Mouse (Mus musculus) right cerebral cortex, postnatal 14 days (tissue): ENCODE measurements around the gene Cd300lg.
A peak's percentile ranks its signal among the peaks of the same experiment; 100 is the strongest.

ENCODE experiments used
- DNase-seq: peaks from one replicate; pipeline ENCODE4 v3.0.0; 2022

Cd300lg gene

GRCm38 (mm10) chr11:102026694-102027360 is 14.5 kb upstream of the Cd300lg start:
- peak; percentile 68 for DNase-seq

- no peak for DNase-seq
Observed at GRCm38 (mm10) chr11:102027361-102028017, 13.8 kb upstream of the Cd300lg start.

- DNase-seq, result no peak
Observed at GRCm38 (mm10) chr11:102028087-102028816, 13.1 kb upstream of the Cd300lg start, which contains the start of gene Mpp3. Mpp3 (minus strand) TSS chr11:102028461.

GRCm38 (mm10) chr11:102029304-102029703 is 12.0 kb upstream of the Cd300lg start:
- DNase-seq, result no peak

GRCm38 (mm10) chr11:102029966-102030365 is 11.3 kb upstream of the Cd300lg start:
- no peak for DNase-seq

- peak; percentile 38 for DNase-seq
Observed at GRCm38 (mm10) chr11:102031149-102031548, 10.2 kb upstream of the Cd300lg start.

- DNase-seq, result no peak
Observed at GRCm38 (mm10) chr11:102033055-102033591, 8.2 kb upstream of the Cd300lg start.

- DNase-seq, result no peak
Observed at GRCm38 (mm10) chr11:102034887-102035286, 6.4 kb upstream of the Cd300lg start.

GRCm38 (mm10) chr11:102035456-102035960 is 5.8 kb upstream of the Cd300lg start:
- no peak for DNase-seq

- DNase-seq, result no peak
Observed at GRCm38 (mm10) chr11:102036336-102036735, 5.0 kb upstream of the Cd300lg start.

- DNase-seq, result no peak
Observed at GRCm38 (mm10) chr11:102037789-102038188, 3.5 kb upstream of the Cd300lg start.

- no peak for DNase-seq
Observed at GRCm38 (mm10) chr11:102039487-102040137, 1.7 kb upstream of the Cd300lg start.

GRCm38 (mm10) chr11:102040138-102040524 is 1.2 kb upstream of the Cd300lg start:
- DNase-seq, result peak; percentile 82

- DNase-seq, result no peak
Observed at GRCm38 (mm10) chr11:102040646-102041045, 663 bp upstream of the Cd300lg start.

GRCm38 (mm10) chr11:102042971-102043370 is 1.7 kb downstream of the Cd300lg start:
- no peak for DNase-seq

- no peak for DNase-seq
Observed at GRCm38 (mm10) chr11:102043381-102043780, 2.1 kb downstream of the Cd300lg start.

GRCm38 (mm10) chr11:102044691-102045212 is 3.4 kb downstream of the Cd300lg start:
- no peak for DNase-seq

- DNase-seq, result no peak
Observed at GRCm38 (mm10) chr11:102046607-102047006, 5.3 kb downstream of the Cd300lg start.

- DNase-seq, result no peak
Observed at GRCm38 (mm10) chr11:102049875-102050482, 8.7 kb downstream of the Cd300lg start.

- no peak for DNase-seq
Observed at GRCm38 (mm10) chr11:102051541-102051940, 10.2 kb downstream of the Cd300lg start.

- DNase-seq, result no peak
Observed at GRCm38 (mm10) chr11:102051954-102052353, 10.6 kb downstream of the Cd300lg start.

GRCm38 (mm10) chr11:102052697-102053096 is 11.4 kb downstream of the Cd300lg start:
- no peak for DNase-seq
